Mouse (Mus musculus) heart, postnatal 0 days (tissue): ENCODE data around the gene Tbl2.

ENCODE experiments used
- CTCF ChIP-seq: IDR thresholded peaks from 2 replicates; pipeline ENCODE4 v1.5.1; 2016; ENCODE audit warnings: antibody characterized with exemption, control low read depth, low read depth
- EP300 ChIP-seq: IDR thresholded peaks from 2 replicates; pipeline ENCODE4 v1.6.1; 2016; ENCODE audit warnings: antibody characterized with exemption, low read depth

DNA sequence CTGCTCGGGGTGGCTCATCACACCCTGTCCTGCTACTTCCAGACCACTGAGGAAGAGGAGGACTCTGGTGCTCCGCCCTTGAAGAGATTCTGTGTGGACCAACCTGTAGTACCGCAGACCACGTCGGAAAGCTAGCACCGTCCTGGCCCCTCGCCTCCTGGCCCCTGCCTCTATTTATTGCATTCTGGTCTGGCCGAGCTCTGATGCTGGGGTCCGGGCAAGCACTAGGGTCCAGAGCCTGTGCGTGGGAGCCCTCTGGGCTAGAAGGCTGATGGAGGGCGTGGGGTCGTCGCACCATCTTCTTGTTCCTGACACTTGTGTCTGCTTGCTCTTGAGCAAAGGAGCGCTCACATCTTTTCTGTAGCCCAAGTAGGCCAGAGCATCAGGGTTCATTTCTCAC lies 31.3 kb downstream of the Tbl2 start:
- TF ChIP-seq CTCF (no peak), EP300 (no peak)
